Mouse (Mus musculus) CH12.LX (cell line): ENCODE measurements around the gene Myrip.

Experiments
- CTCF ChIP-seq, 2 experiments: IDR thresholded peaks in 1 of 2; conservative IDR thresholded peaks in 1 of 2; 2 replicates each; pipeline ENCODE4 v1.5.1; 2011 to 2012; ENCODE audit warnings: low read depth in 2 of 2, low read length in 2 of 2, improper control_type of control experiment in 1 of 2, inconsistent platforms in 1 of 2, mild to moderate bottlenecking in 1 of 2, moderate library complexity in 1 of 2
- E2F4 ChIP-seq: IDR thresholded peaks from 2 replicates; pipeline ENCODE4 v1.6.1; 2011; ENCODE audit warnings: low read depth, low read length, improper control_type of control experiment; ENCODE audit not compliant: insufficient replicate concordance
- ELF1 ChIP-seq: IDR thresholded peaks from 2 replicates; pipeline ENCODE4 v1.6.1; 2014; ENCODE audit warnings: low read depth, mild to moderate bottlenecking, inconsistent platforms, low read length, improper control_type of control experiment
- EP300 ChIP-seq: IDR thresholded peaks from 2 replicates; pipeline ENCODE4 v1.6.1; 2011; ENCODE audit warnings: low read length, improper control_type of control experiment
- ETS1 ChIP-seq: conservative IDR thresholded peaks from 2 replicates; pipeline ENCODE4 v1.6.1; 2012; ENCODE audit warnings: low read depth, mild to moderate bottlenecking, inconsistent platforms, low read length, improper control_type of control experiment, moderate library complexity
- MAFK ChIP-seq: IDR thresholded peaks from 2 replicates; pipeline ENCODE4 v1.6.1; 2011; ENCODE audit warnings: low read length, improper control_type of control experiment; ENCODE audit not compliant: insufficient replicate concordance
- MAZ ChIP-seq: IDR thresholded peaks from 2 replicates; pipeline ENCODE4 v1.6.1; 2012; ENCODE audit warnings: low read depth, mild to moderate bottlenecking, inconsistent platforms, low read length, improper control_type of control experiment, moderate library complexity
- MYC ChIP-seq: IDR thresholded peaks from 2 replicates; pipeline ENCODE4 v1.6.1; 2011; ENCODE audit warnings: low read depth, mild to moderate bottlenecking, improper control_type of control experiment, low read length
- POLR2A ChIP-seq: IDR thresholded peaks from 2 replicates; pipeline ENCODE4 v1.6.1; 2011; ENCODE audit warnings: low read depth, mild to moderate bottlenecking, improper control_type of control experiment, low read length
- POLR2AphosphoS2 ChIP-seq: IDR thresholded peaks from 2 replicates; pipeline ENCODE4 v1.6.1; 2011; ENCODE audit warnings: low read depth, low read length, improper control_type of control experiment
- USF1 ChIP-seq: IDR thresholded peaks from 2 replicates; pipeline ENCODE4 v1.6.1; 2014; ENCODE audit warnings: low read depth, mild to moderate bottlenecking, inconsistent platforms, low read length, improper control_type of control experiment
- ZMIZ1 ChIP-seq: IDR thresholded peaks from 2 replicates; pipeline ENCODE4 v1.6.1; 2012; ENCODE audit warnings: low read depth, mild to moderate bottlenecking, inconsistent platforms, low read length, improper control_type of control experiment
- ZNF384 ChIP-seq: IDR thresholded peaks from 2 replicates; pipeline ENCODE4 v1.6.1; 2012; ENCODE audit warnings: low read depth, low read length, improper control_type of control experiment, inconsistent platforms

GRCm38 (mm10) chr9:120303453-120304299 lies 2.4 kb downstream of the Myrip start:
- TF ChIP-seq USF1 (no peak), POLR2AphosphoS2 (no peak), MYC (no peak), E2F4 (no peak), MAFK (no peak), ZNF384 (no peak), ZMIZ1 (no peak), ETS1 (no peak), CTCF (conservative IDR thresholded peaks at IDR 0.05 in 1 of 2, IDR thresholded peaks at IDR 0.05 in 1 of 2; ENCODE audit: low read depth in 2 of 2, low read length in 2 of 2) (no peak), ELF1 (no peak), POLR2A (no peak), EP300 (no peak), MAZ (no peak)
